Mouse (Mus musculus) bone marrow macrophage, adult 2 months (primary cell): ENCODE results near the gene Tspo.

Experiments used
- CTCF ChIP-seq: IDR thresholded peaks from 2 replicates; pipeline ENCODE4 v1.5.1; 2012; ENCODE audit warnings: low read depth, mild to moderate bottlenecking, low read length, moderate library complexity
- POLR2A ChIP-seq: IDR thresholded peaks from 2 replicates; pipeline ENCODE4 v1.6.1; 2012; ENCODE audit warnings: mild to moderate bottlenecking, low read depth, low read length, borderline replicate concordance

GRCm38 (mm10) chr15:83546029-83546428, 17.4 kb upstream of the Tspo start:
- TF ChIP-seq POLR2A (no peak), CTCF (no peak)
